Mouse (Mus musculus) hindbrain, embryonic 15.5 days (tissue): ENCODE results near the gene Mrpl35. TPM values are rescaled to one million over a fixed set of nuclear protein-coding genes. Genes with fewer than 3 reads are reported as not detected.

Experiments used
- ATAC-seq: fragments of 200-750 bp; cut with Nextera tagmentation; 2 replicates; pipeline ENCODE4 v1.8.0; 2017; ENCODE audit warnings: low read depth, moderate number of reproducible peaks, moderate TSS enrichment; ENCODE audit not compliant: low FRiP score
- H3K27ac ChIP-seq: fragments of 300-500 bp; sonication (generic); replicated peaks from 2 replicates; pipeline ENCODE4 v1.5.1; 2015; ENCODE audit warnings: mild to moderate bottlenecking, inconsistent platforms
- H3K27me3 ChIP-seq: fragments of 300-500 bp; sonication (generic); 2 replicates; pipeline ENCODE4 v1.6.1; 2015; ENCODE audit warnings: control low read depth, inconsistent platforms
- H3K36me3 ChIP-seq: fragments of 300-500 bp; sonication (generic); 2 replicates; pipeline ENCODE4 v1.6.1; 2015; ENCODE audit warnings: control low read depth, inconsistent platforms
- H3K4me1 ChIP-seq: fragments of 300-500 bp; sonication (generic); replicated peaks from 2 replicates; pipeline ENCODE4 v1.6.1; 2015; ENCODE audit warnings: control low read depth, inconsistent platforms
- H3K4me2 ChIP-seq: fragments of 300-500 bp; sonication (generic); 2 replicates; pipeline ENCODE4 v1.6.1; 2015; ENCODE audit warnings: moderate library complexity, mild to moderate bottlenecking, inconsistent platforms
- H3K4me3 ChIP-seq: fragments of 300-500 bp; sonication (generic); 2 replicates; pipeline ENCODE4 v1.5.1; 2015; ENCODE audit warnings: mild to moderate bottlenecking, inconsistent platforms
- H3K9ac ChIP-seq: fragments of 300-500 bp; sonication (generic); 2 replicates; pipeline ENCODE4 v1.6.1; 2015; ENCODE audit warnings: inconsistent platforms
- H3K9me3 ChIP-seq: fragments of 300-500 bp; sonication (generic); 2 replicates; pipeline ENCODE4 v1.6.1; 2016; ENCODE audit warnings: control low read depth, inconsistent platforms
- WGBS: fragments of 180-500 bp; shearing (Covaris S2); methylation state at CpG from one replicate; pipeline ENCODE4 v1.1.7; 2015; 5-methylcytosine and 5-hydroxymethylcytosine counted together
- polyA plus RNA-seq: library from polyadenylated mRNA; unstranded; fragments of >200 nt; fragmentation: Nextera tagmentation; extraction: Ambion mirVana; gene quantifications from 2 replicates; pipeline ENCODE4 v1.2.1, GENCODE M21; 2015

The Mrpl35 gene
- polyA plus RNA-seq, 1 experiment from 2014 or later: 39.8 TPM

GRCm38 (mm10) chr6:71788348-71788747 lies 38.4 kb downstream of the Mrpl35 start:
- Histone ChIP-seq H3K4me3 (no peak overlapping the region), H3K27ac (no peak overlapping the region), H3K9me3 (no peaks in the 10 kb centered on the region), H3K4me2 (no peak overlapping the region), H3K27me3 (no peaks in the 10 kb centered on the region), H3K36me3 (peaks cover 14% of the 10 kb centered on the region), H3K9ac (no peak overlapping the region), H3K4me1 (no peaks in the 10 kb centered on the region)
- ATAC-seq: no peak
- 85% methylated on average over 9 of the region's 9 CpGs for WGBS

GRCm38 (mm10) chr6:71783165-71783564 lies 43.6 kb downstream of the Mrpl35 start:
- no peak for ATAC-seq
- WGBS: 94% methylated on average over 5 of the region's 5 CpGs

GRCm38 (mm10) chr6:71780431-71780830 lies 46.3 kb downstream of the Mrpl35 start:
- Histone ChIP-seq H3K27me3 (no peaks in the 10 kb centered on the region), H3K27ac (no peak overlapping the region), H3K4me2 (no peak overlapping the region), H3K4me3 (no peak overlapping the region), H3K36me3 (peaks cover 42% of the 10 kb centered on the region), H3K9me3 (no peaks in the 10 kb centered on the region), H3K4me1 (no peaks in the 10 kb centered on the region), H3K9ac (no peak overlapping the region)
- WGBS: 93% methylated on average over 7 of the region's 7 CpGs
- no peak for ATAC-seq

More at GRCm38 (mm10) chr6:71783165-71783564, 43.6 kb downstream of the Mrpl35 start:
- Histone ChIP-seq H3K9ac (no peak overlapping the region), H3K4me1 (no peaks in the 10 kb centered on the region), H3K27me3 (no peaks in the 10 kb centered on the region), H3K9me3 (no peaks in the 10 kb centered on the region), H3K36me3 (peaks cover 42% of the 10 kb centered on the region), H3K4me3 (no peak overlapping the region), H3K4me2 (no peak overlapping the region), H3K27ac (no peak overlapping the region)

- H3K9ac ChIP-seq: no peak overlapping the region
- no peak overlapping the region for H3K4me2 ChIP-seq
- H3K4me3 ChIP-seq: no peak overlapping the region
- WGBS: 71% methylated on average over 2 of the region's 2 CpGs
- no peaks in the 10 kb centered on the region for H3K27me3 ChIP-seq
- H3K9me3 ChIP-seq: no peaks in the 10 kb centered on the region
- H3K4me1 ChIP-seq: no peaks in the 10 kb centered on the region
- no peak overlapping the region for H3K27ac ChIP-seq
- no peak for ATAC-seq
- H3K36me3 ChIP-seq: peaks cover 44% of the 10 kb centered on the region
These were observed 46.9 kb downstream of the Mrpl35 start for GRCm38 (mm10) chr6:71779831-71780230.

- no peak overlapping the region; the same call in 1 of the 2 replicates for H3K27ac ChIP-seq
- no peak overlapping the region for H3K4me2 ChIP-seq
- no peaks in the 10 kb centered on the region for H3K4me1 ChIP-seq
- no peak overlapping the region for H3K4me3 ChIP-seq
- no peaks in the 10 kb centered on the region for H3K9me3 ChIP-seq
- peaks cover 51% of the 10 kb centered on the region for H3K36me3 ChIP-seq
- no peak overlapping the region for H3K9ac ChIP-seq
- ATAC-seq: no peak
- WGBS: 80% methylated on average over 5 of the region's 5 CpGs
- H3K27me3 ChIP-seq: no peaks in the 10 kb centered on the region
These were observed 48.8 kb downstream of the Mrpl35 start for GRCm38 (mm10) chr6:71778016-71778415.

- no peak for ATAC-seq
- 90% methylated on average over 7 of the region's 7 CpGs for WGBS
- H3K9ac ChIP-seq: no peak overlapping the region
- peaks cover 45% of the 10 kb centered on the region for H3K36me3 ChIP-seq
- no peak overlapping the region for H3K27ac ChIP-seq
- no peak overlapping the region for H3K4me3 ChIP-seq
- H3K4me1 ChIP-seq: no peaks in the 10 kb centered on the region
- no peak overlapping the region for H3K4me2 ChIP-seq
- H3K9me3 ChIP-seq: no peaks in the 10 kb centered on the region
- H3K27me3 ChIP-seq: no peaks in the 10 kb centered on the region
These were observed 54.0 kb downstream of the Mrpl35 start for GRCm38 (mm10) chr6:71772636-71773208.

GRCm38 (mm10) chr6:71772156-71772555 lies 54.6 kb downstream of the Mrpl35 start:
- Histone ChIP-seq H3K4me3 (no peak overlapping the region), H3K4me2 (no peak overlapping the region), H3K27ac (no peak overlapping the region), H3K27me3 (no peaks in the 10 kb centered on the region), H3K36me3 (peaks cover 45% of the 10 kb centered on the region), H3K9me3 (no peaks in the 10 kb centered on the region), H3K4me1 (no peaks in the 10 kb centered on the region), H3K9ac (no peak overlapping the region)
- no peak for ATAC-seq
- WGBS: 80% methylated on average over 6 of the region's 6 CpGs

- Histone ChIP-seq H3K4me3 (no peak overlapping the region), H3K9ac (no peak overlapping the region), H3K4me1 (no peaks in the 10 kb centered on the region), H3K27ac (no peak overlapping the region), H3K9me3 (no peaks in the 10 kb centered on the region), H3K4me2 (no peak overlapping the region), H3K36me3 (peaks cover 47% of the 10 kb centered on the region), H3K27me3 (no peaks in the 10 kb centered on the region)
- no peak for ATAC-seq
- 94% methylated on average over 4 of the region's 4 CpGs for WGBS
These were observed 55.5 kb downstream of the Mrpl35 start for GRCm38 (mm10) chr6:71771282-71771681.

GRCm38 (mm10) chr6:71770856-71771255 lies 55.9 kb downstream of the Mrpl35 start:
- H3K4me3 ChIP-seq: no peak overlapping the region
- H3K27me3 ChIP-seq: no peaks in the 10 kb centered on the region
- no peak overlapping the region for H3K9ac ChIP-seq
- no peak overlapping the region for H3K4me2 ChIP-seq
- no peak for ATAC-seq
- H3K4me1 ChIP-seq: no peaks in the 10 kb centered on the region
- H3K9me3 ChIP-seq: no peaks in the 10 kb centered on the region
- H3K27ac ChIP-seq: no peak overlapping the region
- peaks cover 49% of the 10 kb centered on the region for H3K36me3 ChIP-seq
- WGBS: 96% methylated on average over 4 of the region's 4 CpGs

- Histone ChIP-seq H3K4me3 (no peak overlapping the region), H3K36me3 (peaks cover 46% of the 10 kb centered on the region), H3K27me3 (no peaks in the 10 kb centered on the region), H3K9ac (no peak overlapping the region), H3K27ac (no peak overlapping the region), H3K4me1 (no peaks in the 10 kb centered on the region), H3K4me2 (no peak overlapping the region), H3K9me3 (no peaks in the 10 kb centered on the region)
- 72% methylated on average over 12 of the region's 12 CpGs for WGBS
- ATAC-seq: peak; percentile 35; the same call in 1 of the 2 replicates
These were observed 56.7 kb downstream of the Mrpl35 start for GRCm38 (mm10) chr6:71769901-71770690.

- no peak overlapping the region for H3K4me3 ChIP-seq
- H3K36me3 ChIP-seq: peaks cover 42% of the 10 kb centered on the region
- no peaks in the 10 kb centered on the region for H3K27me3 ChIP-seq
- no peak overlapping the region for H3K27ac ChIP-seq
- H3K4me1 ChIP-seq: no peaks in the 10 kb centered on the region
- H3K9ac ChIP-seq: no peak overlapping the region
- no peaks in the 10 kb centered on the region for H3K9me3 ChIP-seq
- H3K4me2 ChIP-seq: no peak overlapping the region
- ATAC-seq: no peak
- 88% methylated on average over 4 of the region's 4 CpGs for WGBS
These were observed 59.0 kb downstream of the Mrpl35 start for GRCm38 (mm10) chr6:71767761-71768160.
